Mouse (Mus musculus) retina, postnatal 7 days (tissue): ENCODE measurements around the gene U2af1.
A peak's percentile ranks its signal among the peaks of the same experiment; 100 is the strongest.

Experiments
- DNase-seq: peaks from one replicate; pipeline ENCODE4 v3.0.0-alpha.2; 2012; ENCODE audit warnings: low read depth, low spot score

The U2af1 gene

GRCm38 (mm10) chr17:31662855-31663254, 4.2 kb upstream of the U2af1 start:
- DNase-seq, result no peak

- DNase-seq, result no peak
Observed at GRCm38 (mm10) chr17:31660661-31661250, 2.1 kb upstream of the U2af1 start.

- DNase-seq, result no peak
Observed at GRCm38 (mm10) chr17:31658136-31658467, 590 bp downstream of the U2af1 start.

DNA sequence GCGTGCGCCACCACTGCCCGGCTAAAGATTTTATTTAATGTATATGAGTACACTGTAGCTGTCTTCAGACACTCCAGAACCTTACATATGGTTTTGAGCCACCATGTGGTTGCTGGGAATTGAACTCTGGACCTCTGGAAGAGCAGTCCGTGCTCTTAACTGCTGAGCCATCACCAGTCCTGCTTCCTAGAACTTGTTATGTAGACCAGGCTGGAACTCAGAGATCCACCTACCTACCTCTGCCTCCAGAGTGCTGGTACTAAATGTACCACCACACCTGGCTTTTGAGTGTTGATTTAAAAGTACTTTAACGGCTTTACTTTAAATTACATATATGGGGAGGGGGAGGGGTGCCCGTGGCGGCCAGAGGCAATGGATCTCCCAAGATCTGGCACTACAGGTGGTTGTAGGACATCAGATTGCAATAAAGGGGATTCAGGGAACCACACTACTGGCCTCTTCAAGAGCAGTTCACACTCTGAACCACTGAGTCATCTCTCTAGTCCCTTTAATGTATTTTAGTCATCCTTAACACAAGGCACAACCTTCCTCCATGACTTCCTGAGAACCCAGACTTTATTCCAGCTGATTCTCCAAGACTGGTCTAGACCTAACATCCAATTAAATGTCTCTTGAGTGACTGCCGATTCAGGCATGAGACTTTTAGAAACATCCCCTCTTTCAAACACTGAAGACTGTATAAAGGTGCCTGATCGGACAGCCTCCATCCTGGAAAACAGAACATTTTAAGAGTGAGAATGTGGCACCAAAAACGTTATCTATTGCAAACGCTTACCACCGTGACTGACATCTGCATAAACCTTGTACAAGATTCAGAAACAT, 1.3 kb downstream of the U2af1 start:
- no peak for DNase-seq

DNA sequence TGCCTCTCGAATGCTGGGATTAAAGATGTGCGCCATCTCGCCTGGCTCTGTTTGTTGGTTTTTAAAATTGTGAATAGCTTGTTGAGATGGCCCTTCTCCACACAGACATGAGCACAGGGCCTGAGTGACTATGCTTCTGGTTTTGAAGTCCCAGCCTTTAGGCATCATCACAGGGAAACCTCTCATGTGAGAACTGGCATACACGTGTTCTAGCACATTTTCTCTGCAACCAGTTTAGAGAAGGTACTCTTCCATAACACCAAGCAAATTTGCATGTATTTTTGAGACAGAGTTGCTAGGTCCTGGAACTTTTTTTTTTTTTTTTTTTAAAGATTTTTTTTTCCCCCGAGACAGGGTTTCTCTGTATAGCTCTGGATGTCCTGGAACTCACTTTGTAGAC, 2.0 kb downstream of the U2af1 start:
- no peak for DNase-seq

GRCm38 (mm10) chr17:31655366-31655765, 3.3 kb downstream of the U2af1 start:
- DNase-seq, result no peak

DNA sequence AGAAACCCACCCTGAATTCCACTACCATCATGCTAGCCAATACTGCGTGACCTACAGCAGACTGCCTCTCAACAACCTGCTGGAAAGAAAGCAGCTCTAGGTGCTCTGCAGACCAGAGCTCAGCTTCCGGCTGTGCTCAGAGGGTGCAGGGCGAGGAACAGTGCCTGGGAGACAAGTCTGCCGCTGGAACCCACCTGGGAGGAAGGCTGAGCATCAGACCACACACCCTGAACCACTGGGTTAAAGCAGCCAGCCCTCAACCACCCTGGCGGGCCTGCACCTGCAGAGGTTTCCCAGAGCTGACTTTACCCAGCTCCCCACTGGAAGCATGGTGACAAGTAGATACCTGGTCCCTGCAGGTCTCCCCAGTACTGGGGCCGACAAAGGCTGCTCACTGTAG, 5.4 kb downstream of the U2af1 start:
- DNase-seq, result no peak

DNA sequence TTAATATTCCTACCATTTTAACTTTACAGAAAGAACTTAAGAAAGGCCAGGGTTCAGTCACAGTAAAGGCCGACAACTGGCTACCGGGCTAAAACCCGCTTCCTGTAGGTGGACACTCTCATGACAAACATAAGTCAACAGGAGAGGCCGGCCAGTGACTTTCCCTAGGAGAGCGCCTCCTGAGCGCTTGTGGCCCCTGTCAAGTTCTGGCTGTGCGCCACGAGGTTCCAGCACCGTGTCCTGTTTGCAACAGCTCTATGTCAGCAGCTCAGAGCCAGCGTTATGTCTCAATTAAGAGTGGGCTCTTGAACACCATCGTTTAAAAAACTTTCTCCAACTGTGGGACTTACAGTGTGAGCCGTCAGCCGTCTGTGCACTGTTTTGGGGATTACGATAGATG, 6.5 kb downstream of the U2af1 start:
- DNase-seq, result no peak

GRCm38 (mm10) chr17:31646199-31647002, 12.3 kb downstream of the U2af1 start:
- no peak for DNase-seq

DNA sequence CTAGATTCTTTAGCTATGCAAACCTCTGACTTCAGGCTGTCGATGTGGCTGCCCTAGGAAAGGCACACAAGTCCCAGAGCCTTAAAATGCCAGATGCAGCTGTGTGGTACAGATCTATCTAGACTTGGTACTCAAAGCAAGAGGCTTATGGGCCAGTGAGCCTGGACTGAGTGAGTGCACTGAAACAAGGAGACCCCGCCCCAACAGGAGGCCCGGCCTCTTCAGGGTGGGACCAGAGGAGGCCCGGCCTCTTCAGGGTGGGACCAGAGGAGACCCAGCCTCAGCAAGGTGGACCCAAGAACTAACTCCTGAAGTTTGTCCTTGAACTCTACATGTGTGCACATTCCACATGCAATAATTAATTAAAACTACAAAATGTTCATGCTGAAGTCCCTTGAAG, 15.8 kb downstream of the U2af1 start:
- DNase-seq, result no peak

DNA sequence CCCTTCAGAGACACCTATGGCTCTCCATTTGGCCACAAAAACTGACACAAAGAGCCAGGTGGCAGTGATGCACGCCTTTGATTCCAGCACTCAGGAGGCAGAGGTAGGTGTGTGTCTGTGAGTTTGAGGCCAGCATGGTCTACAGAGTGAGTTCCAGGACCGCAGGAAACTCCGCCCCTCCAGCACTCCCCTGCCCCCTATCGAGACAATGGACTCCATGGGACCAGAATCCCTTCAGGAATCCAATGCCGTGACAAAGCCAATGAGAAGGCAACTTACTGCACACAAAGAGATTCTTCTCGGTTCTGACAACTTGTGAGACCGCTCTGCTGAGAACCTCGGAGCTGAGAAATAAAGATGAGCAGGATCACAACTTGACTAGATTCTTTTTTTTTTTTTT, 16.4 kb downstream of the U2af1 start:
- no peak for DNase-seq

DNA sequence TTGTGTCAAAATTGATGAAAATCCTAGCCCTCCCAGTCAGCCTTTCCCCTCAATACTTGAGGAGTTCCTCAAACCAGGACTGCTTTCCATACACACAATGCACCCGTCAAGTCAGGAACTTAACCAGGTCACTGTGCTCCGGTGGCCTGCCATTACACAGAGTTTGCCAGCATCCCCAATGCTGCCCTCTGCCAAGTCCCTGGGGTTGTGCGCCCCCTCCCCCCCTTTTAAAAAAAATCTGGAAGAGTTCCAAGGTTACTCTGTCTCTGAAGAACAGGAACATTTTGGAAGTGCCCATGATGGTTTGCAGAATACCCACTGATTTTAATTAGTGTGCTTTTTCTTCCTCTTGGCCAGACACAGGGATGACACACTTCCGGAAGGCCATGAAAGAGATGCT, 19.0 kb downstream of the U2af1 start:
- DNase-seq, result no peak

- no peak for DNase-seq
Observed at GRCm38 (mm10) chr17:31637866-31638570, 20.7 kb downstream of the U2af1 start.

- peak; percentile 19 for DNase-seq
Observed at GRCm38 (mm10) chr17:31636942-31637811, 21.5 kb downstream of the U2af1 start, which contains the start of gene Cbs. Cbs (minus strand) TSS chr17:31637238.

DNA sequence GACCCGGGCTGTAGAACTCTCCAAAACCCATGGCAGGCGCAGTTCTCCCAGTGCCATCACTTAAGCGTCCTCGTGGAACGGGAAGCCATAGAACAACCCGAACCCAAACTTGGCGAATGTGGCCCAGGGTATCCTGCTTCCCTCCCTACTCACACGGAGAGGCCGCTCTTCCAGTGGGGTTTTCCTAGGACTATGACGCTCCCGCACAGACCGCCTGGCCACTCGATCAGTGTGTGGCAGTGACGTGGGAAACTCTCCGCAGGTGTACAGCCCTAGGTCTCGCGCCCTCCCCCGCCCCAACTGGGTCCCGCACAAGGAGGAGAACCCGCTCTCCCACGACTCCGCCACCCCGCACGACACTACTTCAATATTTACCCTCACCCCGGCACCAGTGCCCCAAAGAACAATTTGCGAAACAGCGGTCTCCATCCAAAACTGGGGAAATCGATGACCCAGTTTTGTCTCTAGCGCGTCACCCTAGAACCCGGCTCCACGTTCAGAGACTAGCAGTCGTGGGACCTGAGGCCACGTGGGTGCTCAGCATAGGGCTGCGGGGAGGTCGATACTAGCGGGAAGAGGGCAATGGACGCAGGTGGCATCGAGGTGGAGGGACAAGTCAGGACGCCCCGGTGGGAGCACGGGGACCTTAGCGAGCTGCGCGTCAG, 22.3 kb downstream of the U2af1 start:
- no peak for DNase-seq

DNA sequence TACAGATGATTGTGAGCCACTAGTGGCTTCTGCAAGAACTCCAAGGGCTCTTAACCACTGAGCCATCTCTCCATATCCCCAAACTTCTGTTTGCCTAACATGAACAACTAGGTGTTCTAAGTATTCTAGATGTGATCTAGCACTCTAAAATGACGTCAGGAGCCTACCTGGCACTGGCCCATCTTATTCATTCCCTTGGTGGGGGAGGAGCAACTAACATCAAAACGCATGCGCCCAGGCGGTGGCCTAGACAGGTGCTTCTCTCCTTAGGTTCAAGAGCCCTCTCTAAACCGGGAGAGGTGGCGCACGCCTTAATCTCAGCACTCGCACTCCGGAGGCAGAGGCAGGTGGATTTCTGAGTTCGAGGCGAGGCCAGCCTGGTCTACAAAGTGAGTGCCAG, 22.9 kb downstream of the U2af1 start:
- DNase-seq, result no peak

DNA sequence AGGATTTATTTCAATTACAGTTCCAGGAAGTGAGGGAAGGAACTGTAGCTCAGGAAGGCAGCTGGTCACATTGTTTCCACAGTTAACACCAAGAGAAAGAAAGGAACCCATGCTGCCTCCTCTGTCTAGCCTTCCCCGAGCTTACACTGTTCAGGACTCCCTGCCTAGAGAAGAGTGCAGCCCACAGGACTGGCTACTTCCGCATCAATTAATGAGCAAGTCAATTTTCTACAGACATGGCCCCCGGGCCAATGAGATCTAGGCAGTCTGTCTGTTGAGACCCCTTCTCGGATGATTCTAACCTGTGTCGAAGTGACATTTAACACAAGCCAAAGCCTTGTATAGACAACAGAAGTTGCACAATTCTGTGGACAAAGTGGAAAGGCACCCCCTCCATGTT, 23.8 kb downstream of the U2af1 start:
- DNase-seq, result no peak

GRCm38 (mm10) chr17:31633007-31633406, 25.7 kb downstream of the U2af1 start:
- no peak for DNase-seq

GRCm38 (mm10) chr17:31631081-31631800, 27.5 kb downstream of the U2af1 start:
- DNase-seq, result no peak

- no peak for DNase-seq
Observed at GRCm38 (mm10) chr17:31627961-31628360, 30.7 kb downstream of the U2af1 start.
